Mouse (Mus musculus): ENCODE data around the gene Pja2. TPM values are rescaled to one million over a fixed set of nuclear protein-coding genes. Genes with fewer than 3 reads are reported as not detected.
"Not testable (repeated sequence)": the region's sequence is repeated elsewhere in the genome, so short reads cannot be mapped to it uniquely, and the experiment has no call there.

The Pja2 gene
- polyA plus RNA-seq, 1 experiment from 2014 or later, result 84.6 TPM

- no peak overlapping the region for H3K4me2 ChIP-seq (replicated peaks)
- no peak for ATAC-seq (ENCODE audit: low FRiP score, low read depth)
- no peak overlapping the region for H3K9ac ChIP-seq
- H3K36me3 ChIP-seq, result peaks cover 25% of the 10 kb centered on the region
- no peaks in the 10 kb centered on the region for H3K9me3 ChIP-seq
- no peak overlapping the region for H3K4me3 ChIP-seq
- H3K27ac ChIP-seq, result no peak overlapping the region
- no peaks in the 10 kb centered on the region for H3K27me3 ChIP-seq
- H3K4me1 ChIP-seq, result peaks cover 8% of the 10 kb centered on the region; the same call in 1 of the 2 replicates
- 87% methylated on average over 5 of the region's 5 CpGs for WGBS
These were observed 55.0 kb downstream of the Pja2 start for GRCm38 (mm10) chr17:64276666-64277065.

GRCm38 (mm10) chr17:64275188-64275587, 56.5 kb downstream of the Pja2 start:
- WGBS, result 81% methylated on average over 4 of the region's 4 CpGs
- no peaks in the 10 kb centered on the region for H3K9me3 ChIP-seq
- H3K9ac ChIP-seq, result no peak overlapping the region
- no peak overlapping the region for H3K27ac ChIP-seq
- H3K4me3 ChIP-seq, result no peak overlapping the region
- H3K27me3 ChIP-seq, result no peaks in the 10 kb centered on the region
- H3K4me2 ChIP-seq (replicated peaks), result no peak overlapping the region
- no peak for ATAC-seq (ENCODE audit: low FRiP score, low read depth)
- peaks cover 8% of the 10 kb centered on the region; the same call in 1 of the 2 replicates for H3K4me1 ChIP-seq
- peaks cover 18% of the 10 kb centered on the region for H3K36me3 ChIP-seq

- Histone ChIP-seq H3K36me3 (peaks cover 11% of the 10 kb centered on the region), H3K4me3 (no peak overlapping the region), H3K27me3 (no peaks in the 10 kb centered on the region), H3K4me1 (peaks cover 8% of the 10 kb centered on the region; the same call in 1 of the 2 replicates), H3K9ac (no peak overlapping the region), H3K9me3 (no peaks in the 10 kb centered on the region), H3K4me2 (replicated peaks) (no peak overlapping the region), H3K27ac (no peak overlapping the region)
- WGBS, result 85% methylated on average over 10 of the region's 10 CpGs
- 0 out of 2 replicates have a peak, but pooled peaks have one; percentile 16 for ATAC-seq (ENCODE audit: low FRiP score, low read depth)
These were observed 57.2 kb downstream of the Pja2 start for GRCm38 (mm10) chr17:64274341-64275105.

- H3K27me3 ChIP-seq, result no peaks in the 10 kb centered on the region
- H3K4me1 ChIP-seq, result no peaks in the 10 kb centered on the region
- no peak overlapping the region for H3K4me3 ChIP-seq
- WGBS, result 72% methylated on average over 1 of the region's 1 CpGs
- ATAC-seq (ENCODE audit: low FRiP score, low read depth), result no peak
- no peaks in the 10 kb centered on the region for H3K36me3 ChIP-seq
- no peak overlapping the region for H3K9ac ChIP-seq
- H3K9me3 ChIP-seq, result no peaks in the 10 kb centered on the region
- no peak overlapping the region for H3K27ac ChIP-seq
- H3K4me2 ChIP-seq (replicated peaks), result no peak overlapping the region
These were observed 71.1 kb downstream of the Pja2 start for GRCm38 (mm10) chr17:64260571-64260970.

GRCm38 (mm10) chr17:64248246-64248645, 83.5 kb downstream of the Pja2 start:
- Histone ChIP-seq H3K4me2 (replicated peaks) (no peak overlapping the region), H3K9ac (no peak overlapping the region), H3K9me3 (no peaks in the 10 kb centered on the region), H3K27me3 (no peaks in the 10 kb centered on the region), H3K4me1 (no peaks in the 10 kb centered on the region), H3K36me3 (no peaks in the 10 kb centered on the region), H3K27ac (no peak overlapping the region), H3K4me3 (no peak overlapping the region)
- ATAC-seq (ENCODE audit: low FRiP score, low read depth), result no peak
- WGBS, result 83% methylated on average over 3 of the region's 3 CpGs

- H3K36me3 ChIP-seq, result no peaks in the 10 kb centered on the region
- H3K4me2 ChIP-seq (replicated peaks), result no peak overlapping the region
- no peaks in the 10 kb centered on the region for H3K27me3 ChIP-seq
- H3K27ac ChIP-seq, result no peak overlapping the region
- peaks cover 7% of the 10 kb centered on the region for H3K4me1 ChIP-seq
- H3K4me3 ChIP-seq, result no peak overlapping the region
- ATAC-seq (ENCODE audit: low FRiP score, low read depth), result no peak
- H3K9ac ChIP-seq, result no peak overlapping the region
- no peaks in the 10 kb centered on the region for H3K9me3 ChIP-seq
- WGBS, result 50% methylated on average over 12 of the region's 12 CpGs
These were observed 88.8 kb downstream of the Pja2 start for GRCm38 (mm10) chr17:64242898-64243297.

- 37% methylated on average over 9 of the region's 9 CpGs for WGBS
- H3K9me3 ChIP-seq, result no peaks in the 10 kb centered on the region
- no peak overlapping the region for H3K9ac ChIP-seq
- peaks cover 7% of the 10 kb centered on the region for H3K4me1 ChIP-seq
- no peak for ATAC-seq (ENCODE audit: low FRiP score, low read depth)
- H3K27me3 ChIP-seq, result no peaks in the 10 kb centered on the region
- no peaks in the 10 kb centered on the region for H3K36me3 ChIP-seq
- H3K4me3 ChIP-seq, result no peak overlapping the region
- no peak overlapping the region for H3K4me2 ChIP-seq (replicated peaks)
- no peak overlapping the region for H3K27ac ChIP-seq
These were observed 89.3 kb downstream of the Pja2 start for GRCm38 (mm10) chr17:64242310-64242859.

- no peak overlapping the region for H3K9ac ChIP-seq
- WGBS, result 74% methylated on average over 11 of the region's 11 CpGs
- no peaks in the 10 kb centered on the region for H3K36me3 ChIP-seq
- no peak overlapping the region for H3K27ac ChIP-seq
- H3K4me3 ChIP-seq, result no peak overlapping the region
- no peak for ATAC-seq (ENCODE audit: low FRiP score, low read depth)
- no peaks in the 10 kb centered on the region for H3K9me3 ChIP-seq
- no peaks in the 10 kb centered on the region for H3K27me3 ChIP-seq
- H3K4me2 ChIP-seq (replicated peaks), result no peak overlapping the region
- peaks cover 7% of the 10 kb centered on the region for H3K4me1 ChIP-seq
These were observed 90.0 kb downstream of the Pja2 start for GRCm38 (mm10) chr17:64241544-64242292.

GRCm38 (mm10) chr17:64232134-64232533, 99.6 kb downstream of the Pja2 start:
- no peaks in the 10 kb centered on the region for H3K9me3 ChIP-seq
- no peaks in the 10 kb centered on the region for H3K4me1 ChIP-seq
- no peak for ATAC-seq (ENCODE audit: low FRiP score, low read depth)
- H3K9ac ChIP-seq, result no peak overlapping the region
- no peaks in the 10 kb centered on the region for H3K36me3 ChIP-seq
- no peaks in the 10 kb centered on the region for H3K27me3 ChIP-seq
- no peak overlapping the region for H3K4me3 ChIP-seq
- 80% methylated on average over 4 of the region's 4 CpGs for WGBS
- no peak overlapping the region for H3K4me2 ChIP-seq (replicated peaks)
- H3K27ac ChIP-seq, result no peak overlapping the region

GRCm38 (mm10) chr17:64231637-64232036, 100.1 kb downstream of the Pja2 start:
- H3K4me3 ChIP-seq; H3K9me3 ChIP-seq; H3K27me3 ChIP-seq; H3K4me2 ChIP-seq (replicated peaks); ATAC-seq (ENCODE audit: low FRiP score, low read depth); H3K4me1 ChIP-seq; H3K9ac ChIP-seq; H3K36me3 ChIP-seq; H3K27ac ChIP-seq: not testable (repeated sequence)
- WGBS, result 92% methylated on average over 4 of the region's 4 CpGs

GRCm38 (mm10) chr17:64231172-64231571, 100.5 kb downstream of the Pja2 start:
- Histone ChIP-seq H3K4me3 (no peak overlapping the region), H3K9me3 (no peaks in the 10 kb centered on the region), H3K4me1 (no peaks in the 10 kb centered on the region), H3K27me3 (no peaks in the 10 kb centered on the region), H3K4me2 (replicated peaks) (no peak overlapping the region), H3K9ac (no peak overlapping the region), H3K27ac (no peak overlapping the region), H3K36me3 (no peaks in the 10 kb centered on the region)
- WGBS, result 78% methylated on average over 8 of the region's 8 CpGs
- no peak for ATAC-seq (ENCODE audit: low FRiP score, low read depth)
